Mouse (Mus musculus) testis, postnatal 14 days (tissue): ENCODE measurements around the gene Vps18.

Experiments used
- DNase-seq: peaks from one replicate; pipeline ENCODE4 v3.0.0; 2021; ENCODE audit warnings: low spot score

The Vps18 gene

DNA sequence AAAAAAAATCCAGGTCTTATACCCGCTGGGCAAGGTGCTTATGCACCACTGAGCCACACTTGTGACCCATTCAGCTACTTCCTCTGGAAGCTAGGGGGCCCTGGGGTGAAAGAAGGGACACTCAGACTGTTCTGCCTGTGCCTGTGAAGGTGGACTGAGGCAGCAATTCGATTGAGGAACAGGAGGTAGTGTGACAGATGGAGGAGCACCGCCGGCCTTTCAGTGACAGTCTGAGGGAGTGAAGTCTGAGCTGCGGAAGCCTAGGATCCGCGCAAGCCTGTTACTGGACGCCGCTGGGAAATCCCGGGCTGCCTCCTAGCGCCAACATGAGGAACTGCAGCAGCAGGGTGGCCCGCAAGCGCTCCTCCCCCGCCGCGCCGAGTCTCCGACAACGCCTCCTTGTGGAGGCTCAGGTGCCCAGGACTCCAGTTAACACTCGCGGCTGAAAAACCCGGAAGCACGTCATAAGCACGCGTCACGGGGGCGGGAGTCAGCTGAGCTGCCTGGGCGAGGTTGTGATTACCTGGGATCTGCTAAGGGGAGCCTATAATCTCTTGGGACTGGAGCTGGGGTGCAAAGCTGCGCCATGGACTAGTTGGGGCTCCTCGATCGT lies at the start of gene Vps18:
Vps18 (plus strand) TSS at position 471 of the 613 bp plus-strand sequence.
- peak; percentile 96 for DNase-seq

DNA sequence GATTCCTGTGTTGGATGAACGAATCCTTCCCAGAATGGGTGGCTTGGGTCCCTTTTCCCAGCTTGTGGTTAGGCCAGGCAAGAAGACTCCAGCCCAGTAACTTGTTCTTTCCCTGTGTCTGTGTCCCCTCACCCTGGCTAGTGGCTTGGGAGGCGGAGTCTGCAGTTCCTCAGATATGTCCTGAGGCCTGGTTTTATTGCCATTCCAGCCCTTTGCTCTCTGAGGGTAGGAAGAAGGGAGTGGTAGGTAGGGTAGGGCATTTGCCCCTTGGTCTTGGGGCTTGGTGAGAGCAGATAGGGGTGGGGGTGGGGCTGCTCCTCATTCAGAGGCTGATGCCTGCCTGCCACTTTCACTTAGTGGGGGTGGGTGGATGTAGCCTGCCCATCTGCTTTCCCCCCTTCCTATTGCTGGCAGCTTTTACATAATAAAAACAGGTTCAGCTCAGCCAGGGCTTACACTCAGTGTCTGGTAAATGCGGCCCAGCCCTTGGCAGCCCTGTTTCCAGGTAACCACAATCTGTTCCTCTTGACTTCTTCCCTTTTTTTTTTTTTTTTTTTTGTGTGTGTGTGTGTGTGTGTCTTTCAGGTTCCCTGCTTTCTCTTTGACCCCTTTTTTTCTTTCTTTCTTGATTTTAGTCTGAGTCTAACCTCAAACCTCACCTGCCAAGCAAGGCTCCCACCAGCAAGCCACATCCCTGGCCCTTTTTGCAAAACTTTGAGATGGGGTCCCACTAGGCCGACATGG lies 48.3 kb upstream of the Vps18 start:
- DNase-seq = no peak

- DNase-seq = no peak
These were observed 47.7 kb upstream of the Vps18 start for GRCm38 (mm10) chr2:119240819-119241186.

- DNase-seq = no peak
These were observed 46.0 kb upstream of the Vps18 start for GRCm38 (mm10) chr2:119242548-119242947.

DNA sequence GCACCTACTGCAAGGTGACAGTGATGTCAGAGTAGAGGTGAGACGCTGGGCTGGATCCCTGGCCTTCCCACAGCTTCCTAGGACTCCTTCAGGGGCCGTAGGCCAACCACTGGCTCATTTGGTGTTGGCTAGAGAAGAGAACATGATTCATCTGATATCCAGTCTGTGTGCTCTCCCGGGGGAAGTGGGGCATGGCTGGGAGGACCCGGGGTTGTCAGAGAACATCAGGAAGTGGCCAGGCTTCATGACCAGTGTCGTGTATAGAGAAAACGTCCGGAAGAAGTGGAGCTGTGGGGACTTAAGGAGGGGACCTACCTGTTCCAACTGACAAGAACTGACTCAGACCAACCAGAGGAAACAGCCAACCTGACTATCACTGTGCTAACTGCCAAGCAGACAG lies 43.3 kb upstream of the Vps18 start:
- no peak for DNase-seq

- DNase-seq = no peak
These were observed 40.6 kb upstream of the Vps18 start for GRCm38 (mm10) chr2:119247904-119248303.

- no peak for DNase-seq
These were observed 38.9 kb upstream of the Vps18 start for GRCm38 (mm10) chr2:119249592-119250061.

DNA sequence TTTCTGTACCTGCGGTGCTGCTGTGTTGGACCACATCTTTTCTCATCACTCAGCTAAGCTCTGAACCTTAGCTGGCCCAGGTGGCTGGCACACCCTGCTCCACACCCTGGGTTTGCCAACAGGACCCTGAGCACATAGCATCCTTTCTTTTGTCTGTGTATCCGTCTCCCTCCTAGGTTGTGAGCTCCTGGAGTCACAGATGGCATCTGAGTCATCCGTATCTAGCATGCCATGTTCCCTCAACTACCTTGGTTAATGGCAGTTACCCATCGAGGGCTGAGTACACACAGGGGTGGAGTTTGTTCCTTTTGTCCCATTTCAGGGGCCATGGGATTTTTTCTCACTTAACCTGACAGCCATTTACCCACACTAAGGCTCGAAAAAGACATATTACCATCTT lies 38.2 kb upstream of the Vps18 start:
- DNase-seq = no peak

DNA sequence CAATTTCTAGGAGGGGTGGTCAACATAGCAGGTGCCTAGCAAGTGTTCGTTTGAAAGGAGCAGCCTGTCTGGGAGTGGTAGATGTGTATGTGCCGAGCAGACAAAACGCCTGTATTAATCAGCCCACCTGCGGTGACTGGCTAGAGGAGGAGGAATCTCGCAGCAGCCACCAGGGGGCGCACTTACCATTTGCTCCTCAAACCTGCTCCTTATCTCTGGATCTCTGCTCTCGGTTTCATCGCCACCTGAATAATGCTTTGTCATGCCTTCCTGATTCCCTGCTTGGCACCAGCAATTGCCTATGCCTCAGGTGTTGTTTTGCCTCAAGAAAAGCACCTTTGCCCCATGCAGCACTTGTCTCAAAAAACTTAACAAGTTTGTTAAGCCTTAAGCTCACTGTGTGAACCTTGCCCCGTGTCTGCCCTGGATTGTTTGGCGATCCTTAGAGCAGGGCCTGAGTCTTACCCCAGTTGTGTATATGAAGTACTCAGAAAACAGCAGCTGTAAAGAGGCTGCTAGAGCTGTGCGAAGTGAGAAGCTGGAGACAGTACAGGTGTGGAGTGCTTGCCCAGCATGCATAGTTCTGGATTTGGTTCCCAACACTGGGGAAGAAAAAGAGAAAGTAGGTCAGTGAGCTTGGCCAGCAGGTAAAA lies 37.6 kb upstream of the Vps18 start:
- DNase-seq = peak; percentile 80

DNA sequence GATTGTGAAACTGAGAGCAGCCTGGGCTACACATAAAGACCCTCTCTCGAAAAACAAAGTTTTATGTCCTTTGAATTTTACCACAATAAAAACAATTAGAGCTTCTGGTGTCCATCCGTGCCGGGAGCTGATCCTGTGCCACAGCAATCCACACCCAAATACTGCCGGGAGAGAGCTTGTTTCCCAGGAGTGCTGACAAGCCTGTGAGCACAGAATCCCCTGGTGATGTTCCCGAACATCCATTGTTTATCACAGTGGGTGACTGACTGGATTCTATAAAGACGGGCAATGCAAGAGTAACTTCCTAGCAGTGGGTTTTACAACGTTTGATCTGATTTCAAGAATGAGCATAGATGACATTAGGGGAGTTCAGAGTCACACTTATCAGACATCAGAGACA lies 33.6 kb upstream of the Vps18 start:
- DNase-seq = no peak

GRCm38 (mm10) chr2:119260518-119260917 lies 28.0 kb upstream of the Vps18 start:
- no peak for DNase-seq

DNA sequence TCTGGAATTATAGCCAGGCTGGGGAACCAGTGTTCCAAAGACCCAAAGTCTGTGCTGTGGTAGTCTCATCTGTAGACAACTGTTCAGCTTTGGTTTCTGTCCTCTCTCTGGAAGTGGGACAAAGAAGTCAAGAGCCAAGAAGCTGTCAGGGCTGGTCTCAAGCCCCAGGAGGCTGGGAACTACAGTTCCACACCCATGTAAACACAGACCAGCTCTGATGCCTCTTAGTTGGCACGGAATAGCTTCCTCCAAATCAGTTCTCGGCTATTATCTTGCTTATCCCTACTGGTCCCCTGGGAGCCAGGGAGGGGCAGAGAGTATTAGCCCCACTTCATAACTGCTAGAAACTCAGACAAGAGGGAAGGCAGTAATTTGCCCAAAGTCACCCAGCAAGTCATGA lies 27.2 kb upstream of the Vps18 start:
- no peak for DNase-seq

- peak; percentile 55 for DNase-seq
These were observed 25.6 kb upstream of the Vps18 start for GRCm38 (mm10) chr2:119262978-119263377.

GRCm38 (mm10) chr2:119263813-119264212 lies 24.7 kb upstream of the Vps18 start:
- no peak for DNase-seq

DNA sequence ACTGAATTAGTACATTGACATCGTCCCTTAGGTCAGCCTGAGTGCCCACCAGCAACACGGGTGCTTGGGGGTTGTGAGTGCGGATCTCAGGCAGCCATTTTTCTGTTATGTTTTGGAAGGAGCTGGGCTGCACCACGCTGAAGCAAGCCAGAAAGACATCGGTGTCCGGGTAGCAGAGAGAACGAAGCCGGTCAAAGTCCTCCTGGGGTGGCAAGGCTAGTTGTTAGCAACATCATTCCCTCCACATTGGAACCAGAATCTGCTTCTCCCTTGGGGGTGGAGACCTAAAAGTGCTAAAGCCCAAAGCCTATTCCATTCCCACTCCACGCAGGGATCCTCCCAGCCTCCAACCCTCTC lies 18.3 kb upstream of the Vps18 start:
- no peak for DNase-seq

- DNase-seq = peak; percentile 61
These were observed 17.8 kb upstream of the Vps18 start, which contains the start of gene Rhov for GRCm38 (mm10) chr2:119270643-119271331. Gene Rhov (minus strand): TSS chr2:119271272.

DNA sequence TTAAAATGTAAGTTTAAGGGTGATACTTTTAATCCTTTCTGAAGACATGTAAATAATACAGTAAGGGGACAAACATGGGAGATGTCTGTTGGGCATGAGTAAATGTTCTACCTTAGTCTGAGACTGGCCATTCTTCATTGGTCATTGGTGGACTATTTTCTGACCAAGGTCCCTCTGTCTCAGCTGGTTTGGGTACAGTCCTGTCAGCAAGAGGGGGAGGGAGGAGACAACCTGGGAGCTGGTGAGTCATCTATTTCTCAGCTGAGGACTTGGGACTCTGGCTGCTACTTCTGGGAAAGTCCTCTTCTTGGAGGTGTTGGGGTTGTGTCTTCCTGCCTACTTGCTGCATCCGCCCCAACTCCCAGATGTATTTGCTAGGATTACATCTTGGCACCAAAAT lies 14.4 kb upstream of the Vps18 start:
- no peak for DNase-seq

DNA sequence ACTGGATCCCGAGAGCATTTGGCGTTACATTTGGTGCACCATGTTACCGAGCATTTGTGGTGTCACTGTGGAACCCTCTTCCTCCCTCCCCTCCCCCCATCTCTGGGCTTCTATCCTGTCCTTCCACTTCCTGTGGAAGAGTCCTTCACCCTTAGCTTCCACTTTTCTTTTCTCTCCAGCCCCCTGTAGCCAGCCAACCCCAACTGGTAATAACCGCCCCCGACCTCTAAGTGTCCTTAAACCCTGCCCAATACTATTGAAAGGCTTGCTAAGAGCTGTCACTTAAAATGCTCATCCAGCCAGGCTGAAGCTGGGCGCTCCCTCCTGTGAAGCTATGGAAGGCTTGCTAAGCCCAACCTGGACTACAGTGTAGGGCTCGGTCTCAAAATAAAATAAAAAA lies 11.6 kb upstream of the Vps18 start:
- DNase-seq = no peak

DNA sequence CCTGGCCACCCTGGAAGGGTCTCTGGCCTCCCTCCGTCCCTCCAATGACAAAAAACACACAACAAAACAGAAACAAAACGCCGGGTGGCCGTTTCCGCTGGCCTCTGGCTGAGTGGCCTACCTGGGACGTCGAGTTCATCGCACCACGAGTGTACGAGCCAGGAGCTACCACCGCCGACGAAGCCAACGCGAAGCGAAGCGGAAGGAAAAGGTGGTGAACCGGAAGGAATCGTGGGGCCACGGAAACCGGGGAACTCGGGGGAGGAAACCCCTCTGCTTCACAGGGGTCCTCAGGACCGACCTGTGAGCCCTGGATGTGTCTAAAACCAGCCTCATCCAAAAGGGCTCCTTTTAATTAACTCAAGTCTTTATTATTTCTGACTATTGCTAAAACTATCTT lies 10.7 kb upstream of the Vps18 start:
- peak; percentile 72 for DNase-seq

- DNase-seq = no peak
These were observed 6.5 kb upstream of the Vps18 start for GRCm38 (mm10) chr2:119281899-119282565.

DNA sequence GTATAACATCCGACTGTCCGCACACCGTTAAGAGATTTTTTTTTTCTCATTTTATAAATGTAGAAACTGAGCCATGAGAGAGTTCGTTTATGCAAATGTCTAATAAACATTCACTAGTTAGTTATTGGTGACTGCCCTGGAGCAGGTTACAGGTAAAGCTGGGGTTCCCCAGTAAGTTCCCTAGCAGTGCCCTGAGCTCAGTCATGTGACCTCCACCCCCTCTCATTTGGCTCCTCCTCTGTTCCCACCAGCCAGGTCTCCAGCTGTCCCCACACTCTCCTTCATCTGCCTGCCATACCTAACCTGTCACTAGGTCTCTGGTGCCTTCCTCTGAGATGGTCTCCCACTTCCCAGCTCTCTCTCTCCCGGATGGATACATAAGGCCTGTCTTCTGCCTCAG lies 1.2 kb upstream of the Vps18 start:
- DNase-seq = no peak

DNA sequence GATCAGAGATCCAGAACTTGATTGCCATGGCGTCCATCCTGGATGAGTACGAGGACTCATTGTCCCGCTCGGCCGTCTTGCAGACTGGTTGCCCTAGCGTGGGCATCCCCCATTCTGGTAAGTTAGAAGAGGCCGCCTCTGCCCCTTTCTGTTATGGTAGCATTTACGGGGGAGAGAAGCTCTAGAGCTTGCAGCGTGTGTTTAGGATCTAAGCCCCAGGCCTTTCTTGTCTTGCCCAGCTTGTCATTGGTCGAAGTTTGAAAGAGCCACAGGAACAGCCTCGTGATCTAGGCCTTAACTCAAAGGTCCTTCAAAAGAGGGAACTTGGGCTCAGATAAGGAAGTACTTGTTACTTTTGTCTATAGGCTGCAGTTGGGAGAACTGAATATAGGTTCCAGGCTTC lies 475 bp downstream of the Vps18 start:
- DNase-seq = no peak
